Comparison of ENCODE assay signal across 18 mouse cellular contexts in genomic region chr11:41645502-41645891, GRCm38 (mm10).
A peak's percentile ranks its signal among the peaks of the same experiment; 100 is the strongest.
DNase-seq lines count a peak whose midpoint lies in the region; ATAC-seq and TF ChIP-seq lines count a peak whose summit lies in the region.
"Had no signal": no experiment of that assay in that cellular context is flagged by ENCODE, and none has a peak within 500 bp of the region (broad histone marks: within the 10 kb centered on the region; RNA-seq: fewer than 3 reads in every experiment).

No protein-coding gene starts in this region.

- H3K36me3 ChIP-seq in heart, embryonic 12.5 days, result no peaks in the 10 kb centered on the region
- no peaks in the 10 kb centered on the region for H3K36me3 ChIP-seq in lung, embryonic 14.5 days (ENCODE audit: insufficient read depth)
- H3K36me3 ChIP-seq in hindbrain, postnatal 0 days (ENCODE audit: insufficient read depth, low read length), result no peaks in the 10 kb centered on the region
- no peaks in the 10 kb centered on the region for H3K36me3 ChIP-seq in midbrain, embryonic 15.5 days (replicated peaks)
- H3K36me3 ChIP-seq: limb, embryonic 13.5 days; liver, embryonic 15.5 days had no signal

- H3K9ac ChIP-seq in heart, embryonic 12.5 days, result no peak overlapping the region
- no peak overlapping the region for H3K9ac ChIP-seq in lung, embryonic 14.5 days
- no peak overlapping the region for H3K9ac ChIP-seq in hindbrain, postnatal 0 days (replicated peaks; ENCODE audit: low read length)
- H3K9ac ChIP-seq in midbrain, embryonic 15.5 days, result no peak overlapping the region
- H3K9ac ChIP-seq: limb, embryonic 13.5 days; liver, embryonic 15.5 days had no signal

- H3K4me2 ChIP-seq in heart, embryonic 12.5 days, result peak overlapping the region; percentile 33; the same call in 1 of the 2 replicates
- H3K4me2 ChIP-seq in lung, embryonic 14.5 days, result peak overlapping the region; percentile 16; the same call in 1 of the 2 replicates
- no peak overlapping the region for H3K4me2 ChIP-seq in hindbrain, postnatal 0 days (ENCODE audit: low read depth, low read length)
- H3K4me2 ChIP-seq in midbrain, embryonic 15.5 days, result no peak overlapping the region
- H3K4me2 ChIP-seq: limb, embryonic 13.5 days; liver, embryonic 15.5 days had no signal

- H3K27me3 ChIP-seq in heart, embryonic 12.5 days (replicated peaks), result no peaks in the 10 kb centered on the region
- H3K27me3 ChIP-seq in lung, embryonic 14.5 days (ENCODE audit: insufficient read depth, low read length), result no peaks in the 10 kb centered on the region
- no peaks in the 10 kb centered on the region for H3K27me3 ChIP-seq in hindbrain, postnatal 0 days (ENCODE audit: insufficient read depth, low read length)
- H3K27me3 ChIP-seq in midbrain, embryonic 15.5 days (replicated peaks), result no peaks in the 10 kb centered on the region
- H3K27me3 ChIP-seq: limb, embryonic 13.5 days; liver, embryonic 15.5 days had no signal

- WGBS in heart, embryonic 12.5 days, result 42% methylated on average over 4 of the region's 4 CpGs
- 23% methylated on average over 4 of the region's 4 CpGs for WGBS in lung, embryonic 14.5 days
- 32% methylated on average over 4 of the region's 4 CpGs for WGBS in hindbrain, postnatal 0 days
- 22% methylated on average over 4 of the region's 4 CpGs for WGBS in midbrain, embryonic 15.5 days

- no peak overlapping the region for H3K27ac ChIP-seq in heart, embryonic 12.5 days (ENCODE audit: poor library complexity, severe bottlenecking)
- H3K27ac ChIP-seq in lung, embryonic 14.5 days (ENCODE audit: low read depth), result peak overlapping the region; percentile 37; the same call in 1 of the 2 replicates
- H3K27ac ChIP-seq in hindbrain, postnatal 0 days, result peak overlapping the region; percentile 23; the same call in 1 of the 2 replicates
- H3K27ac ChIP-seq in midbrain, embryonic 15.5 days, result peak overlapping the region; percentile 36
- H3K27ac ChIP-seq: heart, adult 2 months; limb, embryonic 13.5 days; liver, embryonic 15.5 days; macrophage had no signal

- no peaks in the 10 kb centered on the region for H3K9me3 ChIP-seq in heart, embryonic 12.5 days (replicated peaks)
- H3K9me3 ChIP-seq in lung, embryonic 14.5 days (ENCODE audit: low read depth, low read length), result no peaks in the 10 kb centered on the region
- H3K9me3 ChIP-seq in hindbrain, postnatal 0 days (ENCODE audit: low read length), result no peaks in the 10 kb centered on the region
- H3K9me3 ChIP-seq in midbrain, embryonic 15.5 days, result no peaks in the 10 kb centered on the region
- H3K9me3 ChIP-seq: limb, embryonic 13.5 days; liver, embryonic 15.5 days had no signal

- peaks cover 7% of the 10 kb centered on the region for H3K4me1 ChIP-seq in heart, embryonic 12.5 days (replicated peaks)
- no peaks in the 10 kb centered on the region for H3K4me1 ChIP-seq in lung, embryonic 14.5 days (ENCODE audit: insufficient read depth)
- no peaks in the 10 kb centered on the region for H3K4me1 ChIP-seq in hindbrain, postnatal 0 days (ENCODE audit: insufficient read depth, low read length)
- H3K4me1 ChIP-seq in midbrain, embryonic 15.5 days, result peaks cover 8% of the 10 kb centered on the region; the same call in 1 of the 2 replicates
- H3K4me1 ChIP-seq: liver, embryonic 15.5 days had no signal

- no peak for ATAC-seq in heart, embryonic 12.5 days (ENCODE audit: insufficient number of reproducible peaks, low FRiP score)
- ATAC-seq in lung, embryonic 14.5 days (ENCODE audit: insufficient read depth), result no peak; the same call in 1 of the 2 replicates
- ATAC-seq in hindbrain, postnatal 0 days, result peak; percentile 53
- ATAC-seq in midbrain, embryonic 15.5 days (replicated peaks), result no peak; the same call in 1 of the 2 replicates
- ATAC-seq in megakaryocyte progenitor cell, adult 5-6 weeks (replicated peaks; ENCODE audit: poor library complexity), result no peak

- DNase-seq in heart, postnatal 4 days, result no peak
- DNase-seq in lung, embryonic 14.5 days, result no peak
- no peak for DNase-seq in lung, postnatal 36 days
- no peak for DNase-seq in hindbrain, postnatal 0 days (ENCODE audit: low spot score)
- no peak for DNase-seq in thymus, postnatal 25 days
- DNase-seq: adrenal gland, adult 8-10 months; B cell, adult 2 months; gastrocnemius, postnatal 10 days; heart, adult 2 months; heart, postnatal 36 days; kidney, adult 9 months; right cerebral cortex, postnatal 25 days had no signal

- no peak for TF ChIP-seq CTCF in lung, embryonic 14.5 days (IDR thresholded peaks at IDR 0.05; ENCODE audit: low read depth)
- no peak for TF ChIP-seq CTCF in hindbrain, postnatal 0 days (IDR thresholded peaks at IDR 0.05; ENCODE audit: low read depth)

- no peak overlapping the region for H3K4me3 ChIP-seq in heart, embryonic 12.5 days
- no peak overlapping the region for H3K4me3 ChIP-seq in lung, embryonic 14.5 days (ENCODE audit: low read depth, low read length)
- H3K4me3 ChIP-seq in hindbrain, postnatal 0 days (ENCODE audit: low read length), result no peak overlapping the region
- H3K4me3 ChIP-seq in midbrain, embryonic 15.5 days, result no peak overlapping the region
- H3K4me3 ChIP-seq: heart, adult 2 months; limb, embryonic 13.5 days; liver, embryonic 15.5 days had no signal

Comparison
In these comparisons a context has a peak if more than half of its experiments do, and no peak if none do; other contexts are left out.
1. H3K4me2 ChIP-seq: peak in heart, embryonic 12.5 days (single experiment) and lung, embryonic 14.5 days (single experiment); none in hindbrain, postnatal 0 days (single experiment) and midbrain, embryonic 15.5 days (single experiment).